Mouse (Mus musculus) urinary bladder, postnatal 10 days (tissue): ENCODE data around the gene Lst1.
"Not testable (repeated sequence)": the region's sequence is repeated elsewhere in the genome, so short reads cannot be mapped to it uniquely, and the experiment has no call there.

Experiments
- DNase-seq: peaks from one replicate; pipeline ENCODE4 v3.0.0; 2022; ENCODE audit warnings: low spot score

Lst1 gene

GRCm38 (mm10) chr17:35187959-35188610, at the start of gene Lst1:
TSS of gene Lst1 (minus strand) at chr17:35188439.
- DNase-seq: no peak

GRCm38 (mm10) chr17:35237504-35237903, 49.3 kb upstream of the Lst1 start:
- DNase-seq: no peak

DNA sequence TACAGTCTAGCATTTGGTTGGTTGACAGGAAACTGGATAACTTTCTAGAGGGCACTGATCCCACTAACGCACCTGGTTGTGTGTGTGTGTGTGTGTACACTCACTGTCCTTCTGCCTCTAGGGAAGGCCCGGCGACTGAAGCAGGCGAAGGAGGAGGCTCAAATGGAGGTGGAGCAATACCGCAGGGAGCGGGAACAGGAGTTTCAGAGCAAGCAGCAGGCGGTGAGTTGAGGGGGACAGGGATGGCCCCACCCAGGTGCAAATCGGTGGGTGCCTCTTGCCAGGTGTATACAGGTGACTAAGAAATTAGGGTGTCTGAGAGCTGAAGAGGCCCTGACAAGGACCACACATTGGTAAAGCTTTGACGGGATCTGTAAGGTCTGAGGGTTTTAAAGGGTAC, 48.8 kb upstream of the Lst1 start:
- DNase-seq: no peak

GRCm38 (mm10) chr17:35236390-35236746, 48.1 kb upstream of the Lst1 start:
- peak; percentile 97 for DNase-seq

GRCm38 (mm10) chr17:35235614-35236389, 47.6 kb upstream of the Lst1 start, which contains the start of gene Nfkbil1:
TSS of gene Nfkbil1 (minus strand) at chr17:35235792.
- peak; percentile 62 for DNase-seq

- no peak for DNase-seq
These were observed 46.7 kb upstream of the Lst1 start for GRCm38 (mm10) chr17:35234903-35235302.

GRCm38 (mm10) chr17:35234090-35234489, 45.9 kb upstream of the Lst1 start:
- not testable (repeated sequence) for DNase-seq

- no peak for DNase-seq
These were observed 45.1 kb upstream of the Lst1 start, which contains the start of gene Atp6v1g2 for GRCm38 (mm10) chr17:35233114-35233980. TSS of gene Atp6v1g2 (plus strand) at chr17:35233660.

DNA sequence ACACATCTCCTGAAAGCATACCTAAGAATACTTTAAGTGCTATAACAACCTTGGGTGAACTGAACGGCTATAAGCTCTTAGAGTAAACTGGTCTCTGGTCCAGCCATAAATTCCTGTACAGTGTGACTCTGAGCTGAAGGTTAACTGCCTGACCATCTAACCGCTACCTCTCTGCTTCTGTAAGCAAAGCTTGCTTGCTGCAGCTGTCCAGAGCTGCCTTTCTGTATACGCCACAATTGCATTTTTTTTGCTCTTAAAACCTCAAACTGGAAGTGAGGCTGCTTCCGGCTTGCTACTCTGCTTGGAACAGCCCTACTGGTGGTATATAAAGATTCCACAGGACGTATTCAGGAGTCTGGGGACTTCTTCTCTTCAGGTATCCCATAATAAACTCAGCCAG, 44.4 kb upstream of the Lst1 start:
- DNase-seq: no peak

GRCm38 (mm10) chr17:35232043-35232442, 43.8 kb upstream of the Lst1 start:
- peak; percentile 62 for DNase-seq

DNA sequence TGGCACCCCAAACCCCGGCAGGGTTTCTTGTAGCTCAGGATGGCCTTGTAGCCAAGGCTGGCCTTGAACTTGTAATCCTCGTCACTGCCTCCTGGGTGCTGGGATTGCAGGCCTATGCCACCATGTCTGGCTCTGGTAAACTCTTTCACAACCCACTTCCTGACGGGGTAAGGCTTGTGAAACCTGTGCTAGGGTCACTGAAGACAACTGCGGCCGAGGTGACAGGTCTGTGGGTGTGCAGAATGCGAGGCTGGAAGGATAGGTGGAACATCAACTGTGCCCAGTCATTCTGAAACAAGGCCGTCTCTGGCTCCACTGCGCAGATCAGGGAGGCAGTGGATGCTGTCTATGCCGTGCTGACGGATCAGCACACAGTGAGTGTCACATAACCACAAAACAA, 42.8 kb upstream of the Lst1 start:
- DNase-seq: no peak

DNA sequence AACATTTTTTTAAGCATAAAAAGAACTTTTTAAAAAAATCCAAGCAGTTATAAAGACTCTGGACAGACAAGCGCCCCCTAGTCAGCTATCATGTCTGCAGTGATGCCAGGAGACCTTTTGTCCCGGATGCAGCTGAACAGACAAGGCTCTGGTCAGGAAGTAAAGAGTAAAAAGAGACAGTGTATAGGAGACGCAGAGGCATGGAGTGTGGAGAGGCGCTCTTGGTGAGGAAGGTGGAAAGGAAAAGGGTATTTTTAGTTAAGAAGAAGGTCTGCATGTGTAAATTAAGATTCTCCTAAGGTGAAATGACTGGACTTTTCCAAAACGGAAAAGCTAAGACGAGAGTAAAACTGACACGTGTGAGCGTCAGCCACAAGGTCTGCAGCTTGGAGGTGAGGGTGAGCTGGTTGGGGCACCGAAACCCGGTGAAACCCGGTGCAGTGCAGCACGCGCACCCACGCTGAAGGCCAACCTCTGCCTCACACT, 38.4 kb upstream of the Lst1 start:
- DNase-seq: no peak

DNA sequence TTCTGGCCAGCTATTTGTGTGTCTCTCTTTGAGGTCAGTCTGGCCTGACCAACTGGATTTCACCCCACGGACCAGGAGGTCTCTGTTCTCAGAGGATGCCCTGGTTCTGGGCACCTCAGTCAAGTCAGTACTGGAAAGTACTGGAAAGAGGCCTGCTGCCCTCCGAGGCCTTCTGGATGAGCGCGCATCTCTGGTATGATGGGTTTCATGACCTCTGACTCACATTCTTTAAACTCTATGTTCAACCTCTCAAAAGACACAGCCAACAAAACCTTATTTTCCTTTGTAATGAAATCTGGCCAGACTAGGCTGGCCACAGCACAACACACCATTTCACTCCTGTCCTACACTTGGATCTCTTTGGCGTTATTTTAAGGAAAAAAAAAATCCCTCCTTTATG, 37.2 kb upstream of the Lst1 start:
- no peak for DNase-seq

- DNase-seq: no peak
These were observed 36.4 kb upstream of the Lst1 start for GRCm38 (mm10) chr17:35224641-35225040.

DNA sequence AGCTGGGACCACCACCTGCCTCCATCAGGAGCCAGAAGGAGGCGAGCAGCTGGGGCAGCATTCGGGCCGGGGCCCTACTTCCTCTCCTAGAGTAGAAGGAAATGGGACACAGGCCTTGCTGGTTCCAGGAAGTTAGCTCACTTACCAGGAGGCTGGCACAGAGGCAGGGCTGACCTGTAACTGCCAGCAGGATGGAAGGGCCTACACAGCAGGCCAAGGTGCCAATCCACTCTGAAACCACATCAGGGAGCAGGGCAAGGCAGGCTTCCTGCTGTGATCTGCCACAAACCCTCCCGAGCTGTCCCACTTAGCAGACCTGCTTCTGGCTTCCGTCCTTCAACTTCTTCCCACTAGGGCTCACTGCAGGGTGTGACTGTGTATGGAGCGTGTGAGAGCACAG, 34.1 kb upstream of the Lst1 start:
- DNase-seq: no peak

- DNase-seq: no peak
These were observed 32.1 kb upstream of the Lst1 start, which contains the start of gene Gm16181 for GRCm38 (mm10) chr17:35220156-35220952. TSS of gene Gm16181 (plus strand) at chr17:35220834.

GRCm38 (mm10) chr17:35219601-35220041, 31.4 kb upstream of the Lst1 start:
- no peak for DNase-seq

DNA sequence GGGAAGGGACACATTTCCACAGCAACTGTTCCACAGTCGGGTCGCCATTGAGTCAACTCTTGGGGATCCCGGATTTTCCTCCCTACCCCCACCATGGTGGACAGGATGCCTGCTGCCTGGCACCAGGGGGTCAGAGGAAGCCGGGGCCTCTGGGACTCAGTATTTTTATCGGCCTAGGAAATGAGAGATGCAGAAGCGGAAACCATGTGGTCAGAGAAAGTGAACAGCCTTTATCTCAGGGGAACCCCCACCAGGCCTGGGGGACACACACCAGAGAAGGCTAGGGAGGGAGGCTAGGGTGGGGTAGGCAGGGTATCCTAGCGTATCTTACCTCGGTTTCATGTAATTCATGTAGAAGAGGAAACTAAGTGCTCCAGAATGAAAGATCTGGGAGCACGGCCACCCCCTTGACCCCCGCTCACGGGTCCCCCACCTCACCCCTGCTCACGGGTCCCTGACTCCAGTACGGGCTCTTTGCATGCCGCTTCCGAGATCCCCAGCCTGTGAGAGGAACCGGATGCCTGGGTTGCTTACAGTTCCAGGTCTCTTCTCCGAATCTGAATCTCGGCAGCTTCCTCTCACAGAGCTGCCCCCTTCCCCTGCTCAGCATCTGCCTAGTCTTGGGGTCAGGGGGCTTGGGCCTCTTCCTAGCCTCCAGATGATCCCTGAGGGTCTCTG, 30.4 kb upstream of the Lst1 start:
- no peak for DNase-seq

DNA sequence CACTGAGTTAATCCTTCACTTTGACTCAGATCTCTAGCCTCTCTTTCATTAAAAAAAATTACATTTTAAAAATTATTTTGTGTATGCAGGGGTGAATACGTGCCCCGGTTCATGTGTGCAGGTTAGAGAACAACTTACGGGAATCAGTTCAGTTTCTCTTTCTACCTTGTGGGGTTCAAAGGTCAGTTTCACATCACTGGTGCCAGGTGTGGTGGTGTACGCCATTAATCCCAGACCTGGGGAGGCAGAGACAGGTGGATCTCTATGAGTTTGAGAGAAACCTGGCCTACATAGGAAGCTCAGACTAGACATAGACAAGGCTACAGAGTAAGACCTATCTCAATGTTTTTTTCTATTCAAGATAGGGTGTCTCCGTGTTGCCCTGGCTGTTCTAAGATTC, 24.8 kb upstream of the Lst1 start:
- DNase-seq: no peak

GRCm38 (mm10) chr17:35210593-35210992, 22.4 kb upstream of the Lst1 start:
- DNase-seq: no peak
